In the genomic region with DNA sequence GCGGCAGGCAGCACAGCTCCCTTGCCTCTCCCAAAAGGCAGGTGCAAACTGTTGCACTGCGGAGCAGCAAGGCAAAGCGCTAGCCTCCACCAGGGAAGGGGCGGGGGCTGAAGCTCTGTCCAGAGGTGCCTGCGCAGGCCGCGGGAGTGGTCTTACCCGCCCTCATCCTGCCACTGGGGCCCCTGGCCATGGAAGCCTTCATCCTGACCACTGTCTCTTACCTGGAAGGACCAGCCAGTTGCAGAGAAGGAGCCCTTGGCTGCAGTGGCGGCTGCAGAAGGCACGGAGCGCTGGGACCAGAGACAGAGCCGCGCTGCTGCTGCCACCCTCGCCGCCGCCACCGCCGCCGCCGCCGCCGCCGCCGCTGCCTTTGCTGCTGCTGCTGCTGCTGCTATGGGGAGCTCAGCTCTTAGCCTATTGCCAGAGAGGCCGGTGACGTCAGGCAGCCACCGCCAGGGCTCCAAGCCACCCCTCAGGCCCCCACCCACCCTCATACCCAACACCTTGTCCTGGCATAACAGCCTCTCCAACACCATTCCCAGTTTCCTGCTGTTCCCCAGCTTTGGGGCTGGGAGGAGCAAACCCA, we compare ENCODE assay signal across 9 mouse cellular contexts. TPM values are rescaled to one million over a fixed set of nuclear protein-coding genes. Genes with fewer than 3 reads are reported as not detected.
DNase-seq lines count a peak whose midpoint lies in the region; ATAC-seq lines count a peak whose summit lies in the region.
"Had no signal": no experiment of that assay in that cellular context is flagged by ENCODE, and none has a peak within 500 bp of the region (broad histone marks: within the 10 kb centered on the region; RNA-seq: fewer than 3 reads in every experiment).

AI593442 (minus strand) TSS at position 419 of the 586 bp plus-strand sequence.

- no peaks in the 10 kb centered on the region for H3K36me3 ChIP-seq in lung, embryonic 15.5 days
- no peaks in the 10 kb centered on the region for H3K36me3 ChIP-seq in embryonic facial prominence, embryonic 15.5 days
- no peaks in the 10 kb centered on the region for H3K36me3 ChIP-seq in hindbrain, embryonic 14.5 days (replicated peaks; ENCODE audit: control insufficient read depth, insufficient read depth)
- no peaks in the 10 kb centered on the region for H3K36me3 ChIP-seq in limb, embryonic 11.5 days (ENCODE audit: control insufficient read depth, insufficient read depth, low read length)

- under 1% methylated on average over 26 of the region's 27 CpGs for WGBS in lung, embryonic 15.5 days
- 0% methylated on average over 26 of the region's 27 CpGs for WGBS in embryonic facial prominence, embryonic 15.5 days
- WGBS in hindbrain, embryonic 14.5 days, result under 1% methylated on average over 24 of the region's 27 CpGs
- WGBS in limb, embryonic 11.5 days, result 0% methylated on average over 16 of the region's 27 CpGs

- peak within 1 kb of the TSS; percentile 65 for H3K4me2 ChIP-seq in lung, embryonic 15.5 days
- peak within 1 kb of the TSS; percentile 83 for H3K4me2 ChIP-seq in embryonic facial prominence, embryonic 15.5 days (replicated peaks)
- H3K4me2 ChIP-seq in hindbrain, embryonic 14.5 days (replicated peaks), result peak within 1 kb of the TSS; percentile 74
- H3K4me2 ChIP-seq in limb, embryonic 11.5 days (ENCODE audit: low read depth, severe bottlenecking), result peak within 1 kb of the TSS; percentile 70

- peaks cover 67% of the 10 kb centered on the region for H3K27me3 ChIP-seq in lung, embryonic 15.5 days
- peaks cover 50% of the 10 kb centered on the region for H3K27me3 ChIP-seq in embryonic facial prominence, embryonic 15.5 days
- H3K27me3 ChIP-seq in hindbrain, embryonic 14.5 days (ENCODE audit: control insufficient read depth, insufficient read depth, low read length), result peaks cover 16% of the 10 kb centered on the region; the same call in 1 of the 2 replicates
- H3K27me3 ChIP-seq in limb, embryonic 11.5 days (ENCODE audit: control insufficient read depth, insufficient read depth, low read length), result peaks cover 34% of the 10 kb centered on the region

- ATAC-seq in lung, embryonic 15.5 days (ENCODE audit: borderline replicate concordance, extremely low read depth, low FRiP score, low TSS enrichment), result peak; percentile 31; the same call in 1 of the 2 replicates
- no peak; the same call in 1 of the 2 replicates for ATAC-seq in embryonic facial prominence, embryonic 15.5 days (ENCODE audit: insufficient number of reproducible peaks, low FRiP score, low TSS enrichment, low read depth)
- ATAC-seq in hindbrain, embryonic 14.5 days (ENCODE audit: low FRiP score), result peak; percentile 92
- peak; percentile 68; the same call in 1 of the 2 replicates for ATAC-seq in limb, embryonic 11.5 days (ENCODE audit: insufficient number of reproducible peaks, low FRiP score, low TSS enrichment, low read depth)

- no peak within 1 kb of the TSS; the same call in 1 of the 2 replicates for H3K9ac ChIP-seq in lung, embryonic 15.5 days
- no peak within 1 kb of the TSS for H3K9ac ChIP-seq in embryonic facial prominence, embryonic 15.5 days
- peak within 1 kb of the TSS; percentile 89 for H3K9ac ChIP-seq in hindbrain, embryonic 14.5 days
- H3K9ac ChIP-seq in limb, embryonic 11.5 days (ENCODE audit: low read length), result no peak within 1 kb of the TSS

- H3K4me3 ChIP-seq in lung, embryonic 15.5 days, result peak within 1 kb of the TSS; percentile 36
- H3K4me3 ChIP-seq in embryonic facial prominence, embryonic 15.5 days (replicated peaks), result peak within 1 kb of the TSS; percentile 50
- peak within 1 kb of the TSS; percentile 79 for H3K4me3 ChIP-seq in hindbrain, embryonic 14.5 days (replicated peaks; ENCODE audit: low read length)
- H3K4me3 ChIP-seq in limb, embryonic 11.5 days (ENCODE audit: low read depth, low read length), result peak within 1 kb of the TSS; percentile 38

- no peaks in the 10 kb centered on the region for H3K9me3 ChIP-seq in lung, embryonic 15.5 days
- no peaks in the 10 kb centered on the region for H3K9me3 ChIP-seq in embryonic facial prominence, embryonic 15.5 days (replicated peaks)
- H3K9me3 ChIP-seq in hindbrain, embryonic 14.5 days (ENCODE audit: control insufficient read depth, low read length), result no peaks in the 10 kb centered on the region
- H3K9me3 ChIP-seq in limb, embryonic 11.5 days (ENCODE audit: control insufficient read depth, low read length), result no peaks in the 10 kb centered on the region

- H3K4me1 ChIP-seq in lung, embryonic 15.5 days, result peaks cover 13% of the 10 kb centered on the region
- H3K4me1 ChIP-seq in embryonic facial prominence, embryonic 15.5 days, result peaks cover 25% of the 10 kb centered on the region
- peaks cover 7% of the 10 kb centered on the region for H3K4me1 ChIP-seq in hindbrain, embryonic 14.5 days (replicated peaks; ENCODE audit: control insufficient read depth, insufficient read depth, low read length)
- H3K4me1 ChIP-seq in limb, embryonic 11.5 days (ENCODE audit: control insufficient read depth, insufficient read depth, low read length), result 0 out of 2 replicates have a peak, but pooled peaks cover 5% of the 10 kb centered on the region

- no peak within 1 kb of the TSS for H3K27ac ChIP-seq in lung, embryonic 15.5 days
- no peak within 1 kb of the TSS for H3K27ac ChIP-seq in embryonic facial prominence, embryonic 15.5 days (replicated peaks)
- H3K27ac ChIP-seq in hindbrain, embryonic 14.5 days, result peak within 1 kb of the TSS; percentile 87
- no peak within 1 kb of the TSS for H3K27ac ChIP-seq in limb, embryonic 11.5 days (replicated peaks; ENCODE audit: low read depth, low read length)

- DNase-seq in lung, postnatal 25 days (ENCODE audit: low spot score), result no peak
- peak; percentile 73 for DNase-seq in hindbrain, embryonic 14.5 days (ENCODE audit: low spot score)
- DNase-seq in limb, embryonic 11.5 days (ENCODE audit: low spot score), result peak; percentile 61
- DNase-seq in retina, postnatal 1 day, result peak; percentile 68
- no peak for DNase-seq in gastrocnemius, adult 18-20 months (ENCODE audit: low spot score)
- DNase-seq in adipocyte (ENCODE audit: low spot score), result no peak

RNA-seq across cellular contexts. Expression of gene AI593442, which starts in this region (rescaled TPM):
- polyA plus RNA-seq in lung, embryonic 15.5 days (2015; fragmentation: Nextera tagmentation; extraction: Ambion mirVana), result 0.21 and 0.39 TPM in 2 replicates
- polyA plus RNA-seq in embryonic facial prominence, embryonic 15.5 days (2015; fragmentation: Nextera tagmentation; extraction: Ambion mirVana), result 2.8 and 3.2 TPM in 2 replicates
- polyA plus RNA-seq in hindbrain, embryonic 14.5 days (2014; fragmentation: Nextera tagmentation; extraction: Ambion mirVana), result 71.6 and 90.8 TPM in 2 replicates
- polyA plus RNA-seq in limb, embryonic 11.5 days (2014; fragmentation: Nextera tagmentation; extraction: Ambion mirVana), result 0.05 and 0.16 TPM in 2 replicates
- 1 to 10 TPM in 1 of 2 experiments, under 1 TPM in 1; 0.39 to 3.4 TPM for total RNA-seq in gastrocnemius, adult 18-20 months (2021)
- total RNA-seq: adrenal gland, postnatal 36 days had no signal

Comparison
In these comparisons a context has a peak if more than half of its experiments do, and no peak if none do; other contexts are left out.
1. RNA of gene AI593442 (polyA plus RNA-seq): 71.6 to 90.8 TPM in hindbrain, embryonic 14.5 days; 2.8 to 3.2 TPM in embryonic facial prominence, embryonic 15.5 days, 0.21 to 0.39 TPM in lung, embryonic 15.5 days and 0.05 to 0.16 TPM in limb, embryonic 11.5 days; every median in the first group is over 10 times any median in the second.
2. Peak in ATAC-seq, H3K4me3 ChIP-seq and H3K4me2 ChIP-seq in lung, embryonic 15.5 days; RNA of the gene not detected or under 1 TPM.
3. Peak in DNase-seq, ATAC-seq, H3K4me3 ChIP-seq and H3K4me2 ChIP-seq in limb, embryonic 11.5 days; RNA of the gene not detected or under 1 TPM.
4. DNase-seq: peak in hindbrain, embryonic 14.5 days (single experiment) and retina, postnatal 1 day (single experiment); none in lung, postnatal 25 days (single experiment), gastrocnemius, adult 18-20 months (single experiment) and adipocyte (single experiment).
5. Peak in every context shown above with its lines, with median percentiles within 50 percentile points of each other: H3K4me2 ChIP-seq and H3K4me3 ChIP-seq.